Comparison of ENCODE assay signal across 11 mouse cellular contexts in genomic region chr13:53262509-53263250, GRCm38 (mm10). TPM values are rescaled to one million over a fixed set of nuclear protein-coding genes. Genes with fewer than 3 reads are reported as not detected.
DNase-seq lines count a peak whose midpoint lies in the region; ATAC-seq lines count a peak whose summit lies in the region.
"Had no signal": no experiment of that assay in that cellular context is flagged by ENCODE, and none has a peak within 500 bp of the region (broad histone marks: within the 10 kb centered on the region; RNA-seq: fewer than 3 reads in every experiment).

No protein-coding gene starts in this region.

- no peak for ATAC-seq in hindbrain, embryonic 13.5 days (ENCODE audit: low FRiP score)
- no peak for ATAC-seq in embryonic facial prominence, embryonic 15.5 days (ENCODE audit: insufficient number of reproducible peaks, low FRiP score, low TSS enrichment, low read depth)

- no peak overlapping the region for H3K4me2 ChIP-seq in hindbrain, embryonic 13.5 days
- H3K4me2 ChIP-seq in embryonic facial prominence, embryonic 15.5 days (replicated peaks): no peak overlapping the region
- H3K4me2 ChIP-seq: limb, embryonic 15.5 days; midbrain, embryonic 11.5 days had no signal

- H3K27me3 ChIP-seq in hindbrain, embryonic 10.5 days (ENCODE audit: insufficient read depth, poor library complexity, severe bottlenecking): no peaks in the 10 kb centered on the region
- no peaks in the 10 kb centered on the region for H3K27me3 ChIP-seq in hindbrain, embryonic 13.5 days
- no peaks in the 10 kb centered on the region for H3K27me3 ChIP-seq in embryonic facial prominence, embryonic 15.5 days
- H3K27me3 ChIP-seq: limb, embryonic 15.5 days had no signal

- H3K27ac ChIP-seq in hindbrain, embryonic 10.5 days: 0 out of 2 replicates have a peak overlapping the region, but pooled peaks have one; percentile 8
- no peak overlapping the region for H3K27ac ChIP-seq in hindbrain, embryonic 13.5 days
- peak overlapping the region; percentile 29 for H3K27ac ChIP-seq in embryonic facial prominence, embryonic 15.5 days (replicated peaks)
- H3K27ac ChIP-seq: limb, embryonic 15.5 days had no signal

- no peaks in the 10 kb centered on the region for H3K9me3 ChIP-seq in hindbrain, embryonic 10.5 days
- no peaks in the 10 kb centered on the region for H3K9me3 ChIP-seq in hindbrain, embryonic 13.5 days
- no peaks in the 10 kb centered on the region for H3K9me3 ChIP-seq in embryonic facial prominence, embryonic 15.5 days (replicated peaks)
- H3K9me3 ChIP-seq: limb, embryonic 15.5 days had no signal

- intact Hi-C loops in heart, postnatal 14 days (cut with DNase I): no loop called here

- DNase-seq in hindbrain, embryonic 10.5 days (ENCODE audit: low spot score): no peak
- peak; percentile 33 to 36 for DNase-seq in heart, postnatal 14 days
- DNase-seq in lung, postnatal 25 days (ENCODE audit: low spot score): peak; percentile 53
- no peak for DNase-seq in testis, postnatal 10 days (ENCODE audit: low spot score)
- DNase-seq in embryo, embryonic 11 days: no peak
- DNase-seq in cerebellum, adult 11-12 months: no peak
- DNase-seq: thymus, adult 18-20 months had no signal

- no peak overlapping the region; the same call in 1 of the 2 replicates for H3K9ac ChIP-seq in hindbrain, embryonic 13.5 days
- H3K9ac ChIP-seq in embryonic facial prominence, embryonic 15.5 days: no peak overlapping the region
- H3K9ac ChIP-seq: limb, embryonic 15.5 days had no signal

- H3K36me3 ChIP-seq in hindbrain, embryonic 10.5 days: no peaks in the 10 kb centered on the region
- H3K36me3 ChIP-seq in hindbrain, embryonic 13.5 days: no peaks in the 10 kb centered on the region
- H3K36me3 ChIP-seq in embryonic facial prominence, embryonic 15.5 days: no peaks in the 10 kb centered on the region
- H3K36me3 ChIP-seq: limb, embryonic 15.5 days had no signal

- peaks cover 40% of the 10 kb centered on the region for H3K4me1 ChIP-seq in hindbrain, embryonic 10.5 days (replicated peaks)
- peaks cover 9% of the 10 kb centered on the region; the same call in 1 of the 2 replicates for H3K4me1 ChIP-seq in hindbrain, embryonic 13.5 days (replicated peaks)
- peaks cover 79% of the 10 kb centered on the region for H3K4me1 ChIP-seq in embryonic facial prominence, embryonic 15.5 days

- WGBS in hindbrain, embryonic 10.5 days: 81% methylated on average over 16 of the region's 16 CpGs
- 83% methylated on average over 16 of the region's 16 CpGs for WGBS in hindbrain, embryonic 13.5 days
- 59% methylated on average over 16 of the region's 16 CpGs for WGBS in embryonic facial prominence, embryonic 15.5 days

- H3K4me3 ChIP-seq in hindbrain, embryonic 10.5 days: no peak overlapping the region
- H3K4me3 ChIP-seq in hindbrain, embryonic 13.5 days: no peak overlapping the region
- no peak overlapping the region for H3K4me3 ChIP-seq in embryonic facial prominence, embryonic 15.5 days (replicated peaks)
- H3K4me3 ChIP-seq: limb, embryonic 15.5 days had no signal

RNA-seq across cellular contexts. Expression of gene Ror2, which starts 23.2 kb away (rescaled TPM):
- 13.5 and 16.9 TPM in 2 replicates for polyA plus RNA-seq in hindbrain, embryonic 10.5 days (2016; fragmentation: Nextera tagmentation; extraction: Ambion mirVana)
- 3.5 and 4.7 TPM in 2 replicates for polyA plus RNA-seq in hindbrain, embryonic 13.5 days (2015; fragmentation: Nextera tagmentation; extraction: Ambion mirVana)
- polyA plus RNA-seq in embryonic facial prominence, embryonic 15.5 days (2015; fragmentation: Nextera tagmentation; extraction: Ambion mirVana): 24.0 and 24.6 TPM in 2 replicates
- 1 to 10 TPM; 3.3 to 3.5 TPM for total RNA-seq in heart, postnatal 14 days (2021)

Comparison
In these comparisons a context has a peak if more than half of its experiments do, and no peak if none do; other contexts are left out.
1. DNase-seq: peak in heart, postnatal 14 days (2 of 2) and lung, postnatal 25 days (single experiment); none in hindbrain, embryonic 10.5 days (single experiment), testis, postnatal 10 days (single experiment), embryo, embryonic 11 days (single experiment) and cerebellum, adult 11-12 months (single experiment).